Mouse (Mus musculus) CD4-positive naive resting alpha-beta T cell, adult 57 days (primary cell): ENCODE results near the gene Ppp1r9a. TPM values are rescaled to one million over a fixed set of nuclear protein-coding genes. Genes with fewer than 3 reads are reported as not detected.

Experiments used
- total RNA-seq: library from RNA; stranded (reverse); gene quantifications from one replicate; pipeline ENCODE4 v1.2.4, GENCODE M21; 2023

The Ppp1r9a gene
- 0.35 TPM for total RNA-seq

DNA sequence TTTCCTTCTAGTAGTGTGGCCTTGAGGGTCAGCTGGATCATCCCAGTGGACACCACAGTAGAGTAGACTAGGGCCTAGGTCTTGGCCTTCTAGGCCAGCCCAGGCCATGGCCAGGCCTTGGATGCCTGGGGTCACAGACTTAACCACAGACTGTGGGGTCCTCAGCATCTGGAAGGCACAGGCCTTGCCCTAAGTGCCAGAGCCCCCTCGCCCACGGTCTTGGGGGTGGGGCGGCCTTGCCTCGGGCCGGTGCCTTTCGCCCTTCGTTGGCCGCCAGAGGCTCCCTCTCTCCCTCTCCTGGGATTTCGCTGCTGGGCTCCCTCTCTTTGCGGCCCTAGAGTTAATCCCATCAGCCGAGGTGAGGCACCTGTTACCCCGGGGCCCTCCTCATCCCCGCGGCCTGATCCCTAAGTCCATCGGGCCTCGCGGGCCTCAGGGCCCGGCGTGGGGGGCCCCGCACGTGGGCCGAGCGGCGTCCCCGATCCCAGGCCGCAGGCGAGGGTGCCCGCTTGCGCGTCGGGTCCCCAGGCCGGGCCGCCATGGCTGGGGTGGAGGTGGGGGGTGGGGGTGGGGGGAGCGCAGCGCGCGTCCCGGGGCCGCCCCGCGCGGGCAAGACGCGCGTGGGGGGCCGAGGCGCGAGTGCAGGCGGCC, at the start of gene Ppp1r9a:
TSS of gene Ppp1r9a (plus strand) at position 244 of the 651 bp plus-strand sequence.

DNA sequence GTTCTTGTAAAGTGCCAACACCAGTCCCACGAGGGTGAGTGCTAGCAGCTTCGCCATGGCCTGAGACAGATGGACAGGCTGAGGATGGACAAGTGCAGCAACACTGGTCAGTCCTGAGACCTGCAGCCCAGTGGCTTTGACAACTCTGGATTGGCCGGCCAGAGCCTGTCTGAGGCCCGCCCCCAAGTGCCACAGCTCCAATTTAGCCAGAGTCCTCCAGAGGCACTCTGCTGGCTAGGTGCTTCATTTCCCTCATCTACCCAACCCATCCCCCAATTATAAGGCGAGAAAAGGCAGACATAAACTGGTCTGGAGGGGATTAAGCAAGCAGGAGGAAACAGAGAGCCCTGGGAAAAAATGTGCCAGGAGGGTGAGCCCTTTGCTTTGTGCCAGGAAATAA, 291.0 kb downstream of the Ppp1r9a start, which contains the start of gene Pon1:
TSS of gene Pon1 (minus strand) at position 254 of the 400 bp plus-strand sequence.

Other genes with a start within 250 kb of the Ppp1r9a start
- 1.1 TPM for gene Sgce, start 155.7 kb upstream of the Ppp1r9a start, total RNA-seq
- 0.12 TPM for gene Peg10, start 155.6 kb upstream of the Ppp1r9a start, total RNA-seq